Mouse (Mus musculus) erythroblast, embryonic 14.5 days (primary cell): ENCODE results near the gene Gm49721. TPM values are rescaled to one million over a fixed set of nuclear protein-coding genes. Genes with fewer than 3 reads are reported as not detected.
"Not testable (repeated sequence)": the region's sequence is repeated elsewhere in the genome, so short reads cannot be mapped to it uniquely, and the experiment has no call there.

Experiments used
- H3K27me3 ChIP-seq: 2 replicates; pipeline ENCODE4 v1.6.1; 2012; ENCODE audit warnings: inconsistent platforms; ENCODE audit not compliant: control insufficient read depth
- H3K36me3 ChIP-seq: 2 replicates; pipeline ENCODE4 v1.6.1; 2012; ENCODE audit warnings: mild to moderate bottlenecking, inconsistent platforms; ENCODE audit not compliant: control insufficient read depth
- H3K4me1 ChIP-seq: 2 replicates; pipeline ENCODE4 v1.6.1; 2012; ENCODE audit warnings: inconsistent platforms; ENCODE audit not compliant: control insufficient read depth
- H3K4me3 ChIP-seq: replicated peaks from 2 replicates; pipeline ENCODE3; 2012; ENCODE audit warnings: moderate library complexity, mild to moderate bottlenecking, inconsistent platforms
- H3K9me3 ChIP-seq: 2 replicates; pipeline ENCODE4 v1.6.1; 2012; ENCODE audit warnings: low read length, inconsistent platforms, mixed read lengths; ENCODE audit not compliant: control insufficient read depth
- polyA plus RNA-seq: library from polyadenylated mRNA; stranded (reverse); fragments of >175 nt; gene quantifications from 2 replicates; pipeline ENCODE4 v1.2.3, GENCODE M21; 2012

Gene Gm49721
- polyA plus RNA-seq, 1 experiment, result not detected

- not testable (repeated sequence) for H3K36me3 ChIP-seq, H3K9me3 ChIP-seq, H3K27me3 ChIP-seq, H3K4me1 ChIP-seq, H3K4me3 ChIP-seq
These were observed 100.9 kb downstream of the Gm49721 start for GRCm38 (mm10) chr17:7079558-7079957.

GRCm38 (mm10) chr17:7084523-7084922 is 105.8 kb downstream of the Gm49721 start:
- not testable (repeated sequence) for H3K36me3 ChIP-seq, H3K4me3 ChIP-seq, H3K9me3 ChIP-seq, H3K27me3 ChIP-seq, H3K4me1 ChIP-seq

GRCm38 (mm10) chr17:7085469-7086168 is 106.9 kb downstream of the Gm49721 start:
- H3K27me3 ChIP-seq, H3K9me3 ChIP-seq, H3K4me1 ChIP-seq, H3K36me3 ChIP-seq, H3K4me3 ChIP-seq: not testable (repeated sequence)

GRCm38 (mm10) chr17:7086836-7087235 is 108.1 kb downstream of the Gm49721 start:
- not testable (repeated sequence) for H3K9me3 ChIP-seq, H3K27me3 ChIP-seq, H3K4me3 ChIP-seq, H3K4me1 ChIP-seq, H3K36me3 ChIP-seq

Other genes starting within 250 kb of the Gm49721 start
- gene Ezr, start 196.1 kb upstream of the Gm49721 start, polyA plus RNA-seq, result 10.2 and 11.2 TPM in 2 replicates
- gene Rsph3b, start 30.2 kb upstream of the Gm49721 start, polyA plus RNA-seq, result 1.2 and 1.5 TPM in 2 replicates
- gene Tagap1, start 17.7 kb upstream of the Gm49721 start, polyA plus RNA-seq, result 0.21 and 0.28 TPM in 2 replicates
- gene Rnaset2b, start 8.3 kb upstream of the Gm49721 start, polyA plus RNA-seq, result 5.6 and 16.4 TPM in 2 replicates
- not detected in 2 replicates for gene Gm1604a, start 46.7 kb downstream of the Gm49721 start, polyA plus RNA-seq
- 0.03 TPM in 1 of 2 replicates, not detected in the other for gene Rps6ka2, start 191.2 kb downstream of the Gm49721 start, polyA plus RNA-seq